Mouse (Mus musculus): ENCODE measurements around the gene Grk2.

DNA sequence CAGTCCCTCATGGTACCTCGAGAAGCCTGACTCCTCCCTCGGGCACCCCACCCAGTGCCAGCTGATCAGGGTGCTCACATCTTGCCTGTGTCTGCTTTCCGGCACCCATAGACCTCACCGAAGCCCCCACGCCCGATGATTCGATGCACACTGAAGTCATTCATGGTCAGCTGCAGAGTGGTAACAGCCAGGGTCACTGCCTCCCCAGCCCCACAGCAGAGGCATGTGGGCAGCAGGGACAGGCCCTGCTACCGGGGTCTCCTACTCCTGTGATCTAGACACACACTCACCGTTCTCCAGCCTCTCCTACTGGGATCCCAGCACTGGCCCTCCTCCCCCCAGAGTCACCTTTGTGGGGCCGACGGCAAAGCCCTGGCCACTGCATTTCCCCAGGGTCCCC lies 14.9 kb downstream of the Grk2 start:
- TF ChIP-seq CTCF (IDR thresholded peaks at IDR 0.05; ENCODE audit: extremely low read depth, insufficient read depth, low read length): no peak
- no peak for TF ChIP-seq POLR2A (IDR thresholded peaks at IDR 0.05; ENCODE audit: extremely low read depth, insufficient read depth, low read length)
